Mouse (Mus musculus): Measurements from ENCODE around the gene Cfap52. TPM values are rescaled to one million over a fixed set of nuclear protein-coding genes. Genes with fewer than 3 reads are reported as not detected.

The Cfap52 gene
- total RNA-seq, 2 experiments from 2014 or later: 6.6 to 7.0 TPM

DNA sequence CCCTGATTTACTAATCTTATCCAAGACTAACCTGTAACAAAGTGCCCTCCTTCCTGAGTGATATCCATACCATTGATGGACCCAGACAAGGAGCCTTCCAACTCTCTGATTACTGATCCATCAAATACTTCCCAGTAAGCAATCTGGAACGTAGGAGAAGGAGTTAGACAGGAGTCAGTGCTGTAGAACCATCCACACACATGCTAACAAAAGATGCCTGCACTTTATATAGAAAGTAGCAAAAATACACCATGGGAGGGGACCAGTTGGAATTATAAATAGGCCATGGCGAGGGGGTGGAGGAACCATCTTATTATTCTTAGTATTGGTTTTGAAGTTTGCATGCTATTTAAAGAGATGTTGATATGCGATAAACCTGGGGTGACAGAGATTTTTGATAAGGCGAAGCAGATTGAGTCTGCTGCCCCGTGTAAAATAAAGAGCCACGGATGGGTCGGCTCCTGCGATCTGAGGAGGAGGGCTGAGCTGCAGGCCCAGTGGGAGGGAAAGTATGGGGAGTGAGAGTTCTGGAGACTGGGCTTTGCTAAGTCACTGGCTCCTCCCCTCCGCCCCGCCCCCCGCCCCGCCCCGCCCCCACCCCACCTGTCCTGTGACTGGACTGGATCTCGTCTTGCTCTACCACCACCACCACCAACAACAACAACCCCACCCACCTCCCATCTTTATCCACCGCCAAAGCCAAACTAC is 38.9 kb downstream of the Cfap52 start:
- DNase-seq: no peak

- no peak for DNase-seq
Measured at GRCm38 (mm10) chr11:67925000-67925399, 40.5 kb downstream of the Cfap52 start.

DNA sequence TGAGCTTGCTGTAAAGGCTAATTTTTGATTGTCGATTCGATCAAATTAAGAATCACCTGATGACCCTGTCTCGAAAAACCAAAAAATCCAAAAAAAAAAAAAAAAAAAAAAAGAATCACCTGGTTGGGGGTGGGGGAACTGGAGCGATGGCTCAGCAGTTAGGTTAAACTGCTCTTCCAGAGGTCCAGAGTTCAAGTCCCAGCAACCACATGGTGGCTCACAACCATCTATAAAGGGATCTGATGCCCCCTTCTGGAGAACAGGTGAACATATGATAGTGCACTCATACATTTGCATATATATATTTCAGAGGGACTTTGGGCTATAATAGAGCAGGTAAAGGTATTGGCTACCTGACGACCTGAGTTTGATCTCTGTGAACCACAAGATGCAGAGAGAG is 41.7 kb downstream of the Cfap52 start:
- DNase-seq: no peak

DNA sequence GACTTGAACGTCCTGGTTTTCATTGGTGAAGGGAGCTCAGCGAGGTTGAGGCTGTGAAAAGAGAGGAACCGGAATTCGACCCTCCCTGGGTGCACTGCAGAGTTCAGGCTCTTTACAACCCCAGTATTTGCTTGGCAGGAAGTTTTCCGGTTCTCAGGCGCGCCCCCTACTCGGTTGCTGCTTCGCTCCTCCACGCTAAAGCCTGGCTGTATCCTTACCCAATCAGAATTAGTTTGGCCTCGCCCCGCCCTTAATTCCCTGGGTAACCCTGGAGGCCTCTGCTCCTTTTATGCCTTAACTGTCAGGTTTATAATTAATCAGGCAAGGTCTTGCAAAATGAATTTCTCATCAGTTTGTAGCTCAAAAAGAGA is 42.7 kb downstream of the Cfap52 start:
- DNase-seq: peak; percentile 51

- DNase-seq: peak; percentile 47
Measured at GRCm38 (mm10) chr11:67921827-67922754, 43.4 kb downstream of the Cfap52 start, which contains the start of gene Usp43. Usp43 (minus strand) TSS chr11:67922153.

DNA sequence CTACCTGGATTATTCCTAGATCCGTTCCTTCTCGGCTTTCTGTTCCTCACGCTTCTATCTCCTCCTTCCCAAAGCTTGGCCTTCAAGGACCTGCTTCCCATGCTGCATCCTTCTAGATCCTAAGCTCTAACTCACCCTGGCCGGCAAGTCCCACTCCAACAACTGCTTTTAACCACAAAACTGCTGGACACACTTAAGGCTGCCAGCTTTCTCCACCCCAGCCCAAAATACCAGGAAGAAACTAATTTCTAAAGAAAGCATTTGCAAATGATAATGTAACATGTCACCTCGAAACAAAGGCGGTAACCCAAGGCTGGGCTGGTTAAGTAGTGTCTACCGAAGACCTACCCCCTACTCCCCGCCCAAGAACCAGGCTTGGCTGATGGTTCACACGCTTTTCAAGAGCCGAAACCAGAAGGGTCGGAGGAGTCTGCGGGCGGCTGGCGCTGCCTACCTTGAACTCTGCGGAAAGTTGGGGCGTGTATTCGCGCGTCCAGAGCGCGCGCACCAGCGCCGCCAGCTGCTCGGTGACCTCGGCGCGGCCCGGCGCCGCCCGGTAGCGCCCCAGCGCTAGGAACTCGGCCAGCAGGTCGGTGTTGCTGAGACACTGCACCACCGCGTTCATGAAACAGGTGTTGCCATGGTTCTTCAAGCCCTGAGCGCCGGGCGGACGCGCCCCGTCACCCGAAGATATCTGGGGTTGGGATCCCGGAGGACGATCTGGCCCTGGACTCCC is 44.2 kb downstream of the Cfap52 start:
- DNase-seq: peak; percentile 45

- no peak for DNase-seq
Measured at GRCm38 (mm10) chr11:67920226-67920960, 45.1 kb downstream of the Cfap52 start.

- DNase-seq: no peak
Measured at GRCm38 (mm10) chr11:67919593-67919992, 45.9 kb downstream of the Cfap52 start.

DNA sequence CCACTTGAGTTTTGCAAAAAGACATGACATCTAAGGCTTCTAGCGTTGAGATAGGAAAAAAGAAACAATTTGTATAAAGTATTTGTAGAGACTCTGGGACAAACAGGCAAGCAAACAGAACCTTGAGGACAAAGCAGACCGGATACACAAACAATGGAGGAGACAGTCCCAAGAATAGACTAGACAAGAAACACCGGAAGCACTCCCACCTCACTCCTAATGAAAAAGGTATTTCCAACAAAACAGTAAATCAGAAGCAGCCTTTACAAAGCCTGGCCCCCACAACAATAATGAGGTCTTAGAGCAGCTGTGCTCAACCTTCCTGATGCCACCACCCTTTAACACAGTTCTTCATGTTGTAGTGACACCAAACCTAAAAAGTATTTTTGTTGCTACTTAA is 48.3 kb downstream of the Cfap52 start:
- no peak for DNase-seq

DNA sequence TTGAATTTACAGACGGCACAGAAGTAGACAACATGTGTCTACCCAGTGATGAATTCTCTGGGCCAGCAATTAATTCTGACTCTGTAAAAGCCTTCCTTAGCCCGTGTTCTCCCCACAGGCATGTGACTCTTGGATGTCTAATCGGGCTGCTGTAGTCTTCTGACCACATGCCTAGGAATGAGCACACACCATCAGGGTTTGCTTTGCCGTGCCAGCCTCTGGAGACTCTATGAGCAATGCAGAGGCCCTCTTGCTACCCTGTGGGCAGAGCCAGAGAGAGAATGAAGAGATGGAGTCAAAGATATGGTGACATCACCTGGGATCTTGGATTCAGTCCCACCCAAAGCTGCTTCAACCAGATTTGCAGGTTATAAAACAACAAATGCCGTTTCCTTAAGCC is 54.4 kb downstream of the Cfap52 start:
- no peak for DNase-seq

- DNase-seq: no peak
Measured at GRCm38 (mm10) chr11:67903756-67904155, 61.7 kb downstream of the Cfap52 start.

- peak; percentile 70 for DNase-seq
Measured at GRCm38 (mm10) chr11:67897064-67897560, 68.3 kb downstream of the Cfap52 start.

GRCm38 (mm10) chr11:67895641-67896040 is 69.8 kb downstream of the Cfap52 start:
- no peak for DNase-seq

DNA sequence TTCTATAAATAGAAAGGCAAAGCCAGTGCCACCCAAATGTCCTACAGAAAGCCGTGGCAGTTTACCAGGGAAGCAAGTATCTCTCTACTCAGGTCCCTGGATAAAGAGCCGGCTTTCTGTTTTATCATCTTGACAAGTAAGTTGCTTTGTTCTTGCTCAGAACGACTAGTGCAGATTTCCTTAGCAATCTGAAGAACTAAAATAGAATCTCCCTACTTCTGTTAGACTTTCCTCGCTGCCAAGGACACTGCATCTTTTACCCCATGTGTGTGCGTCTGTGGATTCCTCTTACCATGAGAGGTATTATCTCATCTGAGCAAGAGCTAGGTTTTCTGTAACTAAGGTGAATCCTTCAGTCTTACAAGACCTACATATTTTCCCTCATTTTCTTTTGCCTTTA is 76.9 kb downstream of the Cfap52 start:
- DNase-seq: no peak

GRCm38 (mm10) chr11:67885921-67886320 is 79.5 kb downstream of the Cfap52 start:
- DNase-seq: no peak

Other genes with a start within 250 kb of the Cfap52 start
- under 1 TPM; 0.09 to 0.12 TPM for gene Glp2r, start 194.5 kb downstream of the Cfap52 start, total RNA-seq (2021)
- gene Gsg1l2, start 191.0 kb downstream of the Cfap52 start, total RNA-seq (2021): not detected
- 100 to 1,000 TPM; 357 to 408 TPM for gene Dhrs7c, start 167.5 kb downstream of the Cfap52 start, total RNA-seq (2021)
- 1 to 10 TPM; 1.1 to 1.7 TPM for gene Usp43, start 43.5 kb downstream of the Cfap52 start, total RNA-seq (2021)
- gene Stx8, start 542 bp upstream of the Cfap52 start, total RNA-seq (2021): 10 to 100 TPM; 24.6 to 27.5 TPM

All from gastrocnemius, postnatal 10 days (tissue).